Mouse (Mus musculus): ENCODE data around the gene Mroh9. TPM values are rescaled to one million over a fixed set of nuclear protein-coding genes. Genes with fewer than 3 reads are reported as not detected.

Mroh9 gene
- total RNA-seq, 2 experiments from 2014 or later, result not detected

GRCm38 (mm10) chr1:162984428-162984827, 101.0 kb downstream of the Mroh9 start, which contains the start of gene Fmo3:
Fmo3 (minus strand) TSS chr1:162984528.
- DNase-seq (ENCODE audit: low spot score in 2 of 2), result no peak

Other genes starting within 250 kb of the Mroh9 start
- 100 to 1,000 TPM; 283 to 539 TPM for gene Fmo1, start 219.1 kb downstream of the Mroh9 start, total RNA-seq (2021)
- gene Fmo2, start 186.9 kb downstream of the Mroh9 start, total RNA-seq (2021), result 10 to 100 TPM; 63.6 to 67.0 TPM
- not detected for gene Fmo6, start 148.2 kb downstream of the Mroh9 start, total RNA-seq (2021)
- gene Fmo3, start 101.1 kb downstream of the Mroh9 start, total RNA-seq (2021), result not detected
- gene Prrx1, start 228.0 kb upstream of the Mroh9 start, total RNA-seq (2021), result 10 to 100 TPM in 1 of 2 experiments, 1 to 10 TPM in 1; 5.6 to 10.8 TPM

Data from adrenal gland, adult 18-20 months (tissue).